Mouse (Mus musculus) cerebellum, adult (tissue): ENCODE measurements at regions not wholly inside any gene's neighbourhood (a gene's known extent, or its start where the extent isn't known, plus 50 kb on each side); places are given as distances from the start of the nearest gene placed in this dataset.

Experiments used
- ATAC-seq: cut with Nextera tagmentation; 2 replicates; pipeline ENCODE4 v1.9.2; 2017; ENCODE audit warnings: mild to moderate bottlenecking, moderate library complexity, mixed read lengths; ENCODE audit not compliant: insufficient number of reproducible peaks, low FRiP score, low TSS enrichment

DNA sequence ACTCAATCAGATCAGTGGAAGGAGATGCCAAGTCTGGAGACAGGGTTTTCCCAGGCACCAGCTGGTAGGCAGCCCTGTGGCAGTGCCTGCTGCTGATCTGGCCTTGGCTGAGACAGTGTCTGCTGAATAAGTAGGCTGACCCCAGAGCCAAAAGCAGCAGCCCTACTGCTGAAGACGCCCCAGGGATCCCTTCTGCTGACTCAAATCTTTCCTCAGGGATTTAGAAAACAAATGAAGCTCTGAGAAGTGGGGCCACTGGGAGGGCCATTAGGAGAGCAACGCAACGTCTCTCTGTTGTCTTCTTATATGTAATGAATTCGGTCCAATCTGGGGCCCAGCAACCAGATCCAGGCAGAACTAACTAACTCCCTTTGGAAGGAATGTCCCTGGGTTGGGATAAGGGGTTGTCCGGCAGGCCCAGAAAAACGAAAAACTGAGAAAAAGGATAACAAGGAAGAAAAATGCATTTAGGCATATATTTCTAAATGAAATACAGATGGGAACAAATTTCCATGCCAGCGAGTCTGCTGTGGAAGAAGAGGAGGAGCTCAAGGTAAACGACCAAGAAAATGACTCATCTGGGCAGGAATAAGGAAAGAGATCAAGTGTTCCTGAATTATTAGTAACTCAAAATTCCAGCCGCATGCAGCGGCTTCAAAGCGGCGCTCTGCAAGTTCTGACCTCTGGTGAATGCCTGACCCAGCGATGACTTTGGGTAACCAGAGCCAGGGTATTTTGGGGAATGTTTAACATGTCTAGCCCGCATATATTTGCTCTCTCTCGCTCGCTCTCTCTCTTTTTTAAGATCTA, 256.7 kb downstream of the Tgfb2 start:
- peak; percentile 76 for ATAC-seq

DNA sequence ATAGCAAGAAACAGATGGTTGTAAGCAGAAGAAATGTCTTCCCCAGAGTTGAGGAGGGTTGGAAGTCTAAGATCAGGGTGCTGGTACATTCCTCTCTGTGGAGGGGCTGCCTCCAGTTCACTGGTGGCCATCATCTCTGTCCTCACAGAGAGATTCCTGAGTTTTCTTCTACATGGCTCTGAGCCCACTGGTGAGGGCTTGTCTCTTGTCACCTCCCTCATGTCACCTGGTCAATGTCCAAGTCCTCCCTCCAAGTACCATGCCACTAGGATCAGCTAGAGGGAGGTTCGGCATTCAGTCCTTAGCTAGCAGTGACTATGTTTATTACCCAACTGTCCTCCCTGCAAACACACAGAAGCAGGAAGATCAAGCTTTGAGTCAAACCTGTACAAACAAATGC, 258.3 kb downstream of the Tgfb2 start:
- 0 out of 2 replicates have a peak, but pooled peaks have one; percentile 19 for ATAC-seq

DNA sequence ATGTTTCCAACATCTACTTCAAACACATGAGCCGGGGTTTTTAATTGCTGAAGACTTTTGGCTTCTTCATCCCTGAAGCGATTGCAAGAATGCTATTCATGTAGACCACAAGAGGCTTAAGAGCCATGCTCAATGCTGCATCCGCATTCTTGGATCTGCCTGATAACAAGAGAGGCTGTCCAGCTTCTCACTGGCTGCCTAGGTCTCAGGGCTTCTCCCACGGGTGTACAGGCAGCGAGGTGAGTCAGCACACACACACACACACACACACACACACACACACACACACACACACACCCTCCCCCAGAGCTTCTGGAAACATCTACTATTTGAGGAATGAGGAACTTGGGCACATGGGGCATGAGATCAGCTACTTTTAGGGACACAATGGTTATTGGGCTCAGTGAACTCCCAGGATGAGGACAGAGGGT, 261.1 kb downstream of the Tgfb2 start:
- ATAC-seq: no peak

DNA sequence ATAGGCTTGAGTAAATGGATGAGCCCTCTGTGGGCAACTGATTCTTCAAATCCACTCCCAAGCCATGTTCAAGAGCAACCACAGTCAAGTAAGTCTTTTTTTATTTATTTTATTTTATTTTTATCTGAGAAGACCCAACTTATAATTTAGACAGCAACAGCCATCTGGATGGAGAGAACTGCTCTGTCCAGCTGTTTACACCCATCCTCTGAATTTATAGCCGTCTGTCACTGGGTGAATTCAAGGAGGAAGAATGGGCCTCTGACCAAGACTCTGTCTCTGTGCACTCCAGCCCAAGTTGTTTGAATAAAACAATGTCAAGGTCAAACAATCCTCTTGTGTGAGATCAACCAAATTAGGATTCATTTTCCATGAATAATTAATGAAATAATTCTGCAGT, 263.6 kb downstream of the Tgfb2 start:
- no peak for ATAC-seq

DNA sequence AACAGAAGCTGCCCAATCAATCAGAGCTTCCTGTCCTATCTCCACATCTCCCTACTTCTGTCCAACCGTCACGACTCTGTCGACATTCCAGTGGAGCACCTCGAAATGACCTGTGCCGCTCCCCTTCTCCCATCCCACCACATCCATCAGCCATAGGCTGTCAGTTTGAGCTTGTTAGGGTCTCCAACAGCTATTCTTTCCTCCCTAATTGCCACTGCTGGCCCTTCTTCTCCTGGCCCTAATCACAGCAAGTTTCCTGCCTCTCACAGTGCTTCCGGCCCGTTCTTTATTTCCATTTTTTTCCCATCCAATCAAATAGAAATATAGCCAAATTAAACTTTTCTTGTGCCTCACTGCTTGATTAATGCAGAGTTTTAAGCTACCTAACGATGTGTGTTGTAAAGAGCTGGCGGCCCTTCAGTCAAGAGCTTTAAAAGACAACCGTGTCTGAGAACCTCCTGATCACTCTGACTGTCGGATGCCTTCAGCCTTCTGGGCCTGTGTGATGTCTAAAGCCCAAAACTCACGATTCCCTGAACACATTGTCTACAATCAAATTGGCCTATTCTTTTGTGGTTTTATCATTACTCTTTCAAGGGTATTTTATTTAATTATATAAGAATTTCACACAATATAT, 270.3 kb downstream of the Tgfb2 start:
- ATAC-seq: no peak

DNA sequence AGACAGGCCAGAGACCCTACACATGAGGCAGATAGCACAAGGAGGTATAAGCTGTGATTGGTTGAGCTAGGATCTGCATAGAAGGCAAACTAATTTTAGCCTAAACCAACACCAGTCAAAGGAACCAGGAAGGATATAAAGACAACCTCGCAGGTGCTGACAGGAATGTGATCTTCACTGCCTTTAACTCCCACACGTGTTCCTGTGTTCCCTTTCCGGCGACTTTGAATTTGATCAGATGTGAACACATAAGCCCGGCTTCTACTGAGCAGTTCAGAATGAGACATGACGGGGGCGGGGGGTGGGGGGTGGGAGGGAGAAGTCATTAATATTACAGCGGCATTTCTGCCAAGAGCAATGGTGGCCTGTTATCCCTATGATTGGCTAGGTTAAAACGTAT, 271.0 kb downstream of the Tgfb2 start:
- ATAC-seq: no peak

DNA sequence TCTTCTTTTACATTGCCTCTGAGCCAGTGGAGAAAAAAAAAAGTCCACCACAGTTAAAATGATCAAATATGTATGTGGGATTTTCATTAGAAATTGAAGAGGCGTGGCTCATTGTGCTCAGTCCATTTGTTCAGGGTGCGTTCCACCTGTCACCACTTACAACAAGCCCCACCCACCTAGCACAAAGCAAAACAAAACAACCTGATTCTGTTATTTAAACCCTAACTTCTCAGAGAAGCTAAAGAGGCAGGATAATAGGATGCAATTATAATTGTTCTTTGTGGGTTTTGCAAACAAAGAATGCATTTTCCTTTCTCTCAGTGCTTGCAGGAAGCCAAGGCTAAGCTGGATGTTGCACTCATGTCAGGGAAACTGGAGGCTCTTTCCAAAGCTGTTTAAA, 271.8 kb downstream of the Tgfb2 start:
- no peak for ATAC-seq

DNA sequence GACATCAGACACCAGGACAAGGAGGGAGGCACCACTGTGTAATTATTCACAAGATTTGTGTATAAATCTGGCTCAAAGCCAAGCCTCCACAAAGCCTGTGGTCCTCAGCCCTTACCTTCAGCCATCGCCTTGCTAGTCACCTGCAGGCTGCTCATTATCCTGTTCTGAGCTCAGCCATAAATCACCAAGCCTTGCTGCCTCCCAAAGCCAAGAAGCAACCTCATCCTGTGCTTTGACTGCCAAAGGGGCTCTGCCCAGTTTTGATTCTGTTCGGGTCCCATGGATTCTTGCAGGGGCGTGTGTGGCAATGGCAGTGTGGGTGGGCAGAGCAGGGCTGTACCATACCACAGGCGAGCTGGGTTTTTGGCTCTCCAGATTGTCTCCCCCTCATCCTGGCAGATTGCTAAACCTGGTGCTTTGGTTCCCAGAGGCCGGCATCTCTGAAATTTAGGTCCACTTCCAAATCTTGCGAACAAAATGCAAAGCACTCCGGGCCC, 272.6 kb downstream of the Tgfb2 start:
- no peak for ATAC-seq

DNA sequence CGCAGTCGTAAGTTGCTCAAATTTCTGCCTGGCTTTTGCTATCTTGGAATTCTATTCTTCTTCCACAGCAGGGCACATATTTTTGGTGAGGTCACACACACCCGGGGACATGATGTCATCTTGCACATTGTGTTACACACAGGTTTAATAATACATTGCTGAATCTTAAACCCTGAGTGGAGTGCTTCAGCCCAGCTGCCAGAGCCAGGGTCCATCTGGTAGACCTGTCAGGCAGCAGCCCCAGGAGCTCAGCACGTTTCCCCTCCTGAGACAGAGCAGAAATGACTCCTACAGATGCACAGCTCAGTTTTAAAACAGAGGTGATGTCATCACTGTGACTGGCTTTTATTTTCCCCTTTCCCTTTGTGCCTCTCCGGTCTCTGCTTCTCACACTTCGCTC, 280.4 kb downstream of the Tgfb2 start:
- no peak for ATAC-seq

DNA sequence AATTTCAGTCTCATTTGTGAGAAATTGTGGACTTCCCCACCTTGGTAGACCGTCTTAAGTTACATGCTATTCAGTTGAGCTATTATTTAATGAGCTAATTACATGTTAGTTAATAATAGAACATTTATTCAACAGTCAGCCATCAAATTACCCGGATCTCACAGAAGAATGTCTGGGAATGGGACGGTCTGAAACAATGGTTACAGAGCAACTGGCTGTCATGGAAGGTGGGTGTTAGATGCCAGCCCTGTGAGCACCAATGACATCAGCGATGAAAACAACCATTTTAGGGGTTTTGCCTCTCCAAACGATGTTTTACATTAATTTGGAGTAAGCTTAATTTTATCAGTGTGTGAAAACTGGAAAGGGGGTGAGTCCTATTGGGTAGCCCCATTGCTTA, 281.7 kb downstream of the Tgfb2 start:
- ATAC-seq: no peak

DNA sequence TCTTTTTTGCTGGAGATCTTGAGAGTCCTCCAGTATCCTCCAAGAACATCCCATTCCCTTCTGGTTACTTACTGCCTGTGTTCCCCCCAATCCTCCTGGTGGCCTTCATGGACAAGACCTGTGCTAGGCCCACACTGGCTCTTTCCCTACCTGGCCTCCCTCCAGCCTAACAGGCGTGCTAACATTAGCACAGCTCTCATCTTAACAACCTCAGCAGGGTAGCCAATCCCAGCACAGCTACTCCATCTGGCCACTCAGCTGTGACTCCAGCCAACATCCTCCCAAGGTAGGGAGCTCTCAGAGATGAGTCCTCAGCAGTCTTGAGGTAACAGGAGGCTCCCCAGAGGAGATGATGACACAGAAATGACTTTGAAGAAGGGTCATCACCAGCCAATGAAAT, 288.7 kb downstream of the Tgfb2 start:
- peak; percentile 62 for ATAC-seq

DNA sequence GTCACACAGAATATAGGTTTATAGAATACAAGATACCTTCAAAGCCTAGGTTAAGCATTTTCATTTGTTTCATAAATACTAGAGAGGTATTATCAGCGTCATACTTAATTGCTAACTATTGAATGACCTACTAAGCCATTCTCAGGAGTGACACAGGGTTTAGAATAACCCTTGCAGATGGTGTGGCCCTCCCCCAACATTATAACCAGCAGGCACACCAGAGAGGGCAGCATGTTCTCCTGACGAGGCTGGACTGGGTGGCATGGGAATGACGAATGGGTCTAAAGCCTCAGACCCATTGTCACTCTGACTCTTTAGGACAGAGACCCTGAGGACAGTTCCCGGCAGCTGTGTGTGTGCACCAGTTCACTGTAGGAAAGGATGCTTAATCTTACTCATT, 290.5 kb downstream of the Tgfb2 start:
- ATAC-seq: no peak

DNA sequence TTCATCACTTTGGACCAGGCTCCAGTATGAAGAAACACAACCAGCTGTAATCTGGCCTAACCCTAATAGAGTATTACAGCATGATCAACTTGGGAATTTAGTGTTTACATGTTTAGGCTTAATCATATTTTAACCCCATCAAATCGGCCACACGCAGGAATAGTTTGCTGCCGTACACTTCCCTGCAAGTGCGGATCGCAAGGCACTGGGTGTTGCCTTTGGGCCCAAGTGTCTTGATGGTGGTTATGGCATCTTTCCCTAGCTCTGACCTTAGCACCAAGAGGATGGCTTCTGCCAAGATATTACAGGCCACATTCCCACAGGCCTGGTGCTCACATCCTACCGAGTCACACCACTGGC, 291.9 kb downstream of the Tgfb2 start:
- no peak for ATAC-seq

DNA sequence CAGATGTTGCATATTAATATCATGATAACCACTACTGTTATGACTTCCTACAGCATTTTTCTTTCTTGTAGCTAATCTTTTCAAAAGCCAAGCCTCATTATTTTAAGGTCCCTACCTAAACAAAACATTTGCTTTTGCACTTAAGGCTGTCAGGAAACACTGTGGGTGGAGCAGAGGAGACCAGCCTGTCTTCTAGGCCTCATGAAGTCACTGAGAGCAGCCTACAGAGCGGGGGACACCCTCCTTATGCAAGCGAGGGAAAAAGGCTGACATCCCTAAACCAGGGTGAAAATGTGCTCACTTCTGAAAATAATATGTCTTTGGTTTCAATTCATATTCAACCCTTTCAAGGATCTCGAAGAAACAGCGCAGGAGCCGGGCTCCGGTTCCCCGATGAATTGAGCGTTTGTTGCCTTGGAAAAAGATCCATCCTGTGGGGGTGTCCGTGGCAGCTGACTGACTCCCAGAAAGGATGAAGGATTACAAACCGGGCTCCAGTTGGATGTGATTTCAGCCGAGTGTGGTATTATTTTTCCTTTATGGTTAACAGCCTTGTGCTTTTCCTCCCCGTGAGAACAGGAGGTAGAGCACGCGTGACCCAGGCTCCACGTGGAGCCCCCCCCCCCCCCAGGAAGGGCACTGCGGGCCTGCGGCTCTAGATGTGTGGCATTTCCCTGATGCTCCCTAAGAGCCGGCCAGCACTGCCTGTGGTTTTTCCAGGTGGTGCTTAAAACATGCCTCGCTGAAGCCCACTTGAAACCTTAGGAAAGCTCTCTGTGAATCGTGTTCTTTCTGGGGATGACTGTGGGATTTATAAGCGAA, 292.5 kb downstream of the Tgfb2 start:
- ATAC-seq: no peak

DNA sequence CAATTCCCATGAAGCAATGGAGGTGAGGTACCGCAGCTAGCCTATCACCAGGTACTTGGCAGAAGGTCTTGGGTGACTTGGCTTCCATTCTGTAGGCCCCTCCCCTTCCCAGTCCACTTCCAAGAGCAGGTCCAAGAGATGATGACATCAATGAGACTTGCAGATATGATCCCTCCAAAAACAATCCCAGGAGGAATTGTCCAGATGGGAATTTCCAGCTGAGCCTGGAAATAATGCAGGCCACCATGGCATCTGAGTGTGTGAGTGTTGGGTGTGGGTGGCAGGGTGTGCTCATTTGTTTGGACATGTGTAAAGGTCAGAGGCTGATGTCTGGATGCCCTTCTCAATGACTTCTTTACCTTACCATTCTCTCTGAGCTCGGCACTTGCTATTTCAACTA, 293.5 kb downstream of the Tgfb2 start:
- ATAC-seq: no peak

DNA sequence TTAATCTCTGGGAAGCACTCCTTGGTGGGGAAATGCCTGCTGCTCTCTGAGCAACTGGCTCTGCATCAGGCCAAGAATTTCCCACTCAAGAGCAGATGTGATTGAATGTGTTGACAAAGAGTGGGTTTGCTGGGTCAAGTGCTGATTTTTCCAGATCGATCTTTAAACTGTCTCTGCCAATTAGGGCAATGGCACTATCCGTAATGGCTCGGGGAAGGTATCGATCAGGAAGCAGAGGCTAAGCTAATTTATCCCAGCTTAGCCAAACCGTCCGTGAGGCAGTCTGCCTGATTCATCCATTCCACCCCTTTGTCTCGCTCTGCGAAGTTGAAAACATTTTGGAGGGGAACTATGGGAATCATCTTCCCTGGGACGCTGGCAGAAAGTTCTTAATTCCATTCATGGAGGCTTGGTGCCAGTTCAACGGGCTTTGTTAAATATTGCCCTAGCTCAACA, 291.9 kb upstream of the Lyplal1 start:
- ATAC-seq: no peak

DNA sequence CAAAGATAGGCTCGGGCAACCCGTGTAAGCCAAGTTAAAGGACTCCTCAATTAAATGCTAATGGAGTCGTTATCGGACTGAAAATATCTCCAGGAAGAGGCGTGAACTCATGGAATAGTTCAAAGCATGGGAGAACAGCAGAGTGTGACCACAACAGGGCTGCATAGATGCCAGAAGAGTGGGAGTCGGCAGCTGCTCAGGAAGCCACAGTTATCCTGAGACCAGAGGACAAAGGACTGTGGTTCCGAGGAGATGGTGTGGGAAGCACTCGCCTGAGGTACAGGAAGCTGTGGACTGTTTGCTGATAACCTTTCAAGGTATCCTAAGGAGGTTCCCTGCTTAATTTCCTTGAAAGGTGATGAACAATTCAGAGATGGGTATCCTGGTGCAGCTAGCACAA, 290.5 kb upstream of the Lyplal1 start:
- no peak for ATAC-seq

DNA sequence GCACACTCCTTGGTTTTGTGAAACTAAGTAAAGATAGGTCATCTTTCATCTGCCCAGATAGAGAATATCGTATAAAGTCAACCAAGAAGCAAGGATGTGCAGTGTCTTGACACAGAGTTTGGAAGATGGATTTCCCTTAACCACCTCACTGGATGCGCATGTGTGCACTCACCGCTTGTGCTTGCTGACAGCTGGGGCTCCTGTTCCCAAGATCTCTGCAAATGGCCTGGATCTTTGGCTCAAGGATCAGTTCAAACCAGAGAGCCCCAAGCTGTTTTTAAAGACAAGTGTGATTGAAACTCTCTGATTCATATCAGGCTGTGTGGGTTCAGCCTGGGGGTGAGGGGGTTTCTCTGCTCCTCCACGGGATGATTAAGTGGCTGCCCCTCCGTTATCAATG, 288.6 kb upstream of the Lyplal1 start:
- ATAC-seq: no peak

DNA sequence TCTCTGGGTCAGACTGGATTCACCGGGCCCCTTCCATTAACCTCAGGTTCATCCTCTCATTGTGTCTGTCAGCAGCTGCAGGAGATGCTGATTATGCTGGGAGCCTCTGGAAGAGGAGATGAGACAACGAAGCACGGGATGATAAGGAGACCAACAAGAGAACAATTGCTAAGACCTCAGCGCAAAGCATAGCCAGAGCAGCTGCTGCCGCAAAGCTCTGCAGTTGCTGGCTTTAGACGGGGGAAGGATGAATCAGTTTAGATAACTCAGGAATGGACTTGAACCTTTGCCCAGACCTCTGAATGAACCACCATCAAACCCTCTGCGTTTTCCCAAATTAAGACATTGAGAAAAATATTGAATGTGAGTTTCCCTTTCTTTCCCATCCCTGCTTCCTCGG, 282.7 kb upstream of the Lyplal1 start:
- ATAC-seq: no peak

DNA sequence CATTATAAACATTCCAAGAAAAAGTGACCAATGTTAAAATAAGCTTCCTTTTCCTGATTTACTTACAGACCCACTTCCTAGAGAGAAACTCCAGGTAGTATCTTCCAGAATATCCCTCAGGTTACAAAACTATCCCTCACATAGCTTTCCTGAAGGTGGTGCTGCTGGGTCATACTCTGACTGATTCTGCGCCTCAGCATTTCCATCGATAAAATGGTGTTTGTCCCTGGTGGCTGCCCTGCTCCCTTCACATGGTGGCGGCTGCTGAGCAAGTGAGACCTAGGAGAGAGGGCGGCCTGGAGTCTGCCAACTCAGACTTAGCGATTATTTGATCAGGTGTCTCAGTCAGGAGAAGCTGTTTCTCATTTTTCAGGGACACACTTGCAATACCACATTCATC, 275.9 kb upstream of the Lyplal1 start:
- 0 out of 2 replicates have a peak, but pooled peaks have one; percentile 26 for ATAC-seq

DNA sequence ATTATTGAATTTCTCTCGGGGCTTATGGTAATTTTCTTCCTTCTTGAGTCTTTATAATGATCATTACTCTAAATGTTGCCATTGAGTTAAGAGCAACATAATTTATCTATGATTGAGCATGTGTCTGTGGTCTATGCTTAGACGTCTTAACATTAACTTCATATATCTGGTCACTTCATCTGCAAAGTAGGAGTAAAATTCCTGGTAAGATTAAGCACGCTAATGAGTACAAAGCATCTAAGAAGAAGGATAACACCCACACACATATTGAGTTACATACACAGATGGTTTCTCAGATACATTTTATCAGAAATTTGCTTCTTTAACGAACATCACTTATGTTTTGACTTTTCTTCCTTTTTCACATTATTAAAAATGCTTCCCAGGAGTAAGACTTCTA, 267.3 kb upstream of the Lyplal1 start:
- ATAC-seq: no peak
